In the genomic region with DNA sequence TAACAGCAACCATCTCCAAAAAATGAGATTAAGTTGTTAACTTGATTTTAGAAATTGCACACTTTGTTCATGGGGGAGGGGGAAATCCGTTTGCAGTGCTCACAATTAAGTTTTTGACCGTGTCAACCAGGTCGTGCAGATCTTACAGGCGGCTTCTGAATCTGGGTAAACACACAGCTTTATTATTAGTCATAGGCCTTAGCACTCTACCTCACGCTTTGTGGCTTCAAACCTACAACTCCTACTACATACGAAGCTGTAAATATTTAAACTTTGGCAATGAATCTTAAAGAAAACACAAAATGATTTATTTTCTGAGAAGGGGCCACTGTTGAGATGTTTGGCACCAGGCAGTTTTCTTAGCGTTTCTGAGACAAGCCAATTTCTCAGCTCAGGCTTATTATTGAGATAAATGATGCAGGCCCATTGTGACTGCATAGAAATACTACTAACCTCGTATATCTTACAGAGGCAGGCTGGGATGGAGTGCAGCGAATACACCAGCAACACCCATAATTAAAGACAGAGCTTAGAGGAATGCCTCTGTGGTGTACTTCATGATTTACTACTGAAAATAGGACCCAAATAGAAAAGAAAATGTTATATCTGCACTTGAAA, we compare ENCODE assay signal across 21 mouse cellular contexts.
A peak's percentile ranks its signal among the peaks of the same experiment; 100 is the strongest.
DNase-seq lines count a peak whose midpoint lies in the region; ATAC-seq and TF ChIP-seq lines count a peak whose summit lies in the region.
"Had no signal": no experiment of that assay in that cellular context is flagged by ENCODE, and none has a peak within 500 bp of the region (broad histone marks: within the 10 kb centered on the region; RNA-seq: fewer than 3 reads in every experiment).

No protein-coding gene starts in this region.

- H3K27me3 ChIP-seq in kidney, embryonic 15.5 days, result no peaks in the 10 kb centered on the region
- H3K27me3 ChIP-seq in kidney, postnatal 0 days (ENCODE audit: insufficient read depth, low read length), result no peaks in the 10 kb centered on the region
- H3K27me3 ChIP-seq: embryonic facial prominence, embryonic 13.5 days; embryonic facial prominence, embryonic 15.5 days; forebrain, embryonic 12.5 days had no signal

- H3K4me3 ChIP-seq in kidney, embryonic 15.5 days (replicated peaks), result no peak overlapping the region
- no peak overlapping the region for H3K4me3 ChIP-seq in kidney, postnatal 0 days (replicated peaks; ENCODE audit: low read depth, low read length)
- H3K4me3 ChIP-seq: embryonic facial prominence, embryonic 13.5 days; embryonic facial prominence, embryonic 15.5 days; erythroblast, embryonic 14.5 days; forebrain, embryonic 10.5 days; forebrain, embryonic 12.5 days had no signal

- no peak overlapping the region for H3K9ac ChIP-seq in kidney, embryonic 15.5 days
- no peak overlapping the region for H3K9ac ChIP-seq in kidney, postnatal 0 days (ENCODE audit: low read depth, low read length)
- H3K9ac ChIP-seq: embryonic facial prominence, embryonic 13.5 days; embryonic facial prominence, embryonic 15.5 days; forebrain, embryonic 12.5 days had no signal

- H3K4me2 ChIP-seq in kidney, embryonic 15.5 days, result no peak overlapping the region
- no peak overlapping the region for H3K4me2 ChIP-seq in kidney, postnatal 0 days (ENCODE audit: low read length)
- H3K4me2 ChIP-seq: embryonic facial prominence, embryonic 13.5 days; embryonic facial prominence, embryonic 15.5 days; forebrain, embryonic 12.5 days had no signal

- no peak overlapping the region for H3K27ac ChIP-seq in kidney, embryonic 15.5 days
- no peak overlapping the region for H3K27ac ChIP-seq in kidney, postnatal 0 days
- H3K27ac ChIP-seq: embryonic facial prominence, embryonic 13.5 days; embryonic facial prominence, embryonic 15.5 days; forebrain, embryonic 10.5 days; forebrain, embryonic 12.5 days had no signal

- TF ChIP-seq CTCF in kidney, postnatal 0 days (IDR thresholded peaks at IDR 0.05; ENCODE audit: low read depth), result no peak

- ATAC-seq in kidney, embryonic 15.5 days (replicated peaks; ENCODE audit: low FRiP score), result peak; percentile 49; the same call in 1 of the 2 replicates
- no peak for ATAC-seq in kidney, postnatal 0 days (replicated peaks; ENCODE audit: low FRiP score, low read depth)
- ATAC-seq: forebrain, embryonic 14.5 days; forebrain, embryonic 16.5 days had no signal

- DNase-seq in kidney, adult 11 months, result no peak
- peak; percentile 60 for DNase-seq in kidney, postnatal 0 days (ENCODE audit: low spot score)
- DNase-seq in kidney, adult 18-20 months, result no peak
- DNase-seq: adrenal gland, adult 2 months; adrenal gland, postnatal 10 days; adrenal gland, postnatal 25 days; cerebellum, adult 11 months; cerebellum, adult 18-20 months; cerebellum, adult 8-10 months; cerebellum, adult 9-11 months; cerebellum, postnatal 14 days; cerebellum, postnatal 36 days; embryo, embryonic 11 days had no signal

- H3K9me3 ChIP-seq in kidney, embryonic 15.5 days (replicated peaks), result no peaks in the 10 kb centered on the region
- no peaks in the 10 kb centered on the region for H3K9me3 ChIP-seq in kidney, postnatal 0 days (replicated peaks; ENCODE audit: low read length)
- H3K9me3 ChIP-seq: embryonic facial prominence, embryonic 13.5 days; embryonic facial prominence, embryonic 15.5 days; forebrain, embryonic 10.5 days; forebrain, embryonic 12.5 days had no signal

- 58% methylated on average over 9 of the region's 9 CpGs for WGBS in kidney, embryonic 15.5 days
- 56% methylated on average over 9 of the region's 9 CpGs for WGBS in kidney, postnatal 0 days

- no peaks in the 10 kb centered on the region for H3K4me1 ChIP-seq in kidney, embryonic 15.5 days
- no peaks in the 10 kb centered on the region for H3K4me1 ChIP-seq in kidney, postnatal 0 days (replicated peaks; ENCODE audit: insufficient read depth, low read length)
- H3K4me1 ChIP-seq: embryonic facial prominence, embryonic 13.5 days; embryonic facial prominence, embryonic 15.5 days; forebrain, embryonic 10.5 days; forebrain, embryonic 12.5 days had no signal

- no peaks in the 10 kb centered on the region for H3K36me3 ChIP-seq in kidney, embryonic 15.5 days
- H3K36me3 ChIP-seq in kidney, postnatal 0 days (ENCODE audit: insufficient read depth, low read length), result no peaks in the 10 kb centered on the region
- H3K36me3 ChIP-seq: embryonic facial prominence, embryonic 13.5 days; embryonic facial prominence, embryonic 15.5 days; forebrain, embryonic 10.5 days; forebrain, embryonic 12.5 days had no signal
